Mouse (Mus musculus) lung, adult 2 months (tissue): Measurements from ENCODE around the gene Olfm1. TPM values are rescaled to one million over a fixed set of nuclear protein-coding genes. Genes with fewer than 3 reads are reported as not detected.

Source experiments
- DNase-seq: peaks from one replicate; pipeline ENCODE4 v3.0.0; 2022
- H3K4me1 ChIP-seq: fragments of 200-500 bp; 2 replicates; pipeline ENCODE4 v1.6.1; 2011; ENCODE audit warnings: low read length; ENCODE audit not compliant: control insufficient read depth, insufficient read depth
- H3K4me3 ChIP-seq: fragments of 200-500 bp; replicated peaks from 2 replicates; pipeline ENCODE3; 2011; ENCODE audit warnings: low read depth, mild to moderate bottlenecking, control low read depth, low read length; ENCODE audit errors: extremely low read depth
- CTCF ChIP-seq: fragments of 200-500 bp; IDR thresholded peaks from 2 replicates; pipeline ENCODE4 v1.5.1; 2011; ENCODE audit warnings: mild to moderate bottlenecking, low read length, control low read depth; ENCODE audit not compliant: insufficient read depth
- POLR2A ChIP-seq: fragments of 200-500 bp; IDR thresholded peaks from 2 replicates; pipeline ENCODE4 v1.6.1; 2011; ENCODE audit warnings: low read depth, mild to moderate bottlenecking, control low read depth, low read length, borderline replicate concordance; ENCODE audit errors: extremely low read depth
- WGBS: fragments of 180-500 bp; shearing (Covaris S2); methylation state at CpG from one replicate; pipeline ENCODE4 v1.1.7; 2018; 5-methylcytosine and 5-hydroxymethylcytosine counted together
- polyA plus RNA-seq: library from polyadenylated mRNA; depleted of rRNA; stranded (reverse); fragments of >200 nt; gene quantifications from 2 replicates; pipeline ENCODE4 v1.2.3, GENCODE M21; 2012

Olfm1 gene
- polyA plus RNA-seq, 1 experiment = 33.7 TPM

GRCm38 (mm10) chr2:28227589-28228191, 34.9 kb downstream of the Olfm1 start:
- 61% methylated on average over 8 of the region's 8 CpGs for WGBS
- no peak for DNase-seq
- TF ChIP-seq CTCF (no peak), POLR2A (no peak)
- no peak overlapping the region for H3K4me3 ChIP-seq
- H3K4me1 ChIP-seq = no peaks in the 10 kb centered on the region

GRCm38 (mm10) chr2:28228364-28228763, 35.6 kb downstream of the Olfm1 start:
- no peak for DNase-seq
- TF ChIP-seq CTCF = no peak
- no peak for TF ChIP-seq POLR2A
- no peak overlapping the region for H3K4me3 ChIP-seq
- 86% methylated on average over 4 of the region's 4 CpGs for WGBS
- H3K4me1 ChIP-seq = no peaks in the 10 kb centered on the region

- TF ChIP-seq POLR2A (no peak), CTCF (no peak)
- no peak for DNase-seq
- H3K4me1 ChIP-seq = no peaks in the 10 kb centered on the region
- 71% methylated on average over 4 of the region's 4 CpGs for WGBS
- no peak overlapping the region for H3K4me3 ChIP-seq
Measured at GRCm38 (mm10) chr2:28235129-28235528, 42.3 kb downstream of the Olfm1 start.

GRCm38 (mm10) chr2:28236447-28236846, 43.7 kb downstream of the Olfm1 start:
- Histone ChIP-seq H3K4me3 (no peak overlapping the region), H3K4me1 (no peaks in the 10 kb centered on the region)
- TF ChIP-seq CTCF (no peak), POLR2A (no peak)
- DNase-seq = no peak
- 72% methylated on average over 6 of the region's 6 CpGs for WGBS

GRCm38 (mm10) chr2:28239616-28240015, 46.8 kb downstream of the Olfm1 start:
- Histone ChIP-seq H3K4me1 (no peaks in the 10 kb centered on the region), H3K4me3 (no peak overlapping the region)
- WGBS = 72% methylated on average over 8 of the region's 8 CpGs
- no peak for DNase-seq
- no peak for TF ChIP-seq POLR2A
- TF ChIP-seq CTCF = no peak

GRCm38 (mm10) chr2:28240920-28241319, 48.1 kb downstream of the Olfm1 start:
- no peak for DNase-seq
- Histone ChIP-seq H3K4me1 (no peaks in the 10 kb centered on the region), H3K4me3 (no peak overlapping the region)
- 87% methylated on average over 3 of the region's 3 CpGs for WGBS
- TF ChIP-seq CTCF = no peak
- no peak for TF ChIP-seq POLR2A

GRCm38 (mm10) chr2:28241520-28242221, 48.9 kb downstream of the Olfm1 start:
- TF ChIP-seq POLR2A = no peak
- TF ChIP-seq CTCF = no peak
- no peaks in the 10 kb centered on the region for H3K4me1 ChIP-seq
- H3K4me3 ChIP-seq = no peak overlapping the region
- 63% methylated on average over 17 of the region's 17 CpGs for WGBS
- no peak for DNase-seq

- H3K4me1 ChIP-seq = no peaks in the 10 kb centered on the region
- no peak overlapping the region for H3K4me3 ChIP-seq
- DNase-seq = no peak
- TF ChIP-seq POLR2A (no peak), CTCF (no peak)
- 36% methylated on average over 5 of the region's 5 CpGs for WGBS
Measured at GRCm38 (mm10) chr2:28242222-28242543, 49.4 kb downstream of the Olfm1 start.

- 59% methylated on average over 8 of the region's 8 CpGs for WGBS
- DNase-seq = no peak
- no peak overlapping the region for H3K4me3 ChIP-seq
- no peak for TF ChIP-seq POLR2A
- no peak for TF ChIP-seq CTCF
- no peaks in the 10 kb centered on the region for H3K4me1 ChIP-seq
Measured at GRCm38 (mm10) chr2:28244667-28245395, 52.0 kb downstream of the Olfm1 start.
